13 mouse cellular contexts compared by ENCODE assay signal in genomic region chr3:127843324-127843940, GRCm38 (mm10). TPM values are rescaled to one million over a fixed set of nuclear protein-coding genes. Genes with fewer than 3 reads are reported as not detected.
DNase-seq lines count a peak whose midpoint lies in the region; ATAC-seq and TF ChIP-seq lines count a peak whose summit lies in the region.
"Had no signal": no experiment of that assay in that cellular context is flagged by ENCODE, and none has a peak within 500 bp of the region (broad histone marks: within the 10 kb centered on the region; RNA-seq: fewer than 3 reads in every experiment).

No protein-coding gene starts in this region.

- H3K4me1 ChIP-seq in MEL (ENCODE audit: control insufficient read depth in 1 of 2, insufficient read depth in 2 of 2, low read length in 2 of 2), result peaks cover 3 to 15% of the 10 kb centered on the region in 2 experiments
- H3K4me1 ChIP-seq in liver, embryonic 12.5 days, result peaks cover 29% of the 10 kb centered on the region
- no peaks in the 10 kb centered on the region for H3K4me1 ChIP-seq in lung, postnatal 0 days (ENCODE audit: insufficient read depth, low read depth, low read length)

- no peak overlapping the region for H3K27ac ChIP-seq in MEL (ENCODE audit: control insufficient read depth, low read depth, low read length)
- H3K27ac ChIP-seq in liver, embryonic 12.5 days, result no peak overlapping the region
- no peak overlapping the region for H3K27ac ChIP-seq in lung, postnatal 0 days (ENCODE audit: low read length)
- H3K27ac ChIP-seq: hindbrain, postnatal 0 days; kidney, postnatal 0 days had no signal

- peaks cover 0 to 18% of the 10 kb centered on the region in 2 experiments; a peak in 2 of 4 replicates for H3K36me3 ChIP-seq in MEL (ENCODE audit: control insufficient read depth in 1 of 2, insufficient read depth in 2 of 2, low read length in 2 of 2)
- no peaks in the 10 kb centered on the region for H3K36me3 ChIP-seq in liver, embryonic 12.5 days
- H3K36me3 ChIP-seq in lung, postnatal 0 days (ENCODE audit: insufficient read depth, low read length), result no peaks in the 10 kb centered on the region

- no peak overlapping the region for H3K4me2 ChIP-seq in liver, embryonic 12.5 days
- H3K4me2 ChIP-seq in lung, postnatal 0 days (replicated peaks; ENCODE audit: low read depth, low read length), result no peak overlapping the region

- H3K9me3 ChIP-seq in MEL (replicated peaks; ENCODE audit: insufficient read depth, low read length), result no peaks in the 10 kb centered on the region
- H3K9me3 ChIP-seq in liver, embryonic 12.5 days (replicated peaks), result no peaks in the 10 kb centered on the region
- H3K9me3 ChIP-seq in lung, postnatal 0 days (ENCODE audit: low read length), result no peaks in the 10 kb centered on the region

- DNase-seq in MEL (ENCODE audit: low read depth, low spot score), result peak; percentile 52
- DNase-seq in c-Kit-positive CD71-positive TER-119-negative erythroid progenitor cells, embryonic 14.5 days (ENCODE audit: low read depth), result peak; percentile 68
- peak; percentile 70 for DNase-seq in lung, postnatal 0 days (ENCODE audit: low spot score)
- DNase-seq in frontal cortex, postnatal 36 days (ENCODE audit: low spot score in 2 of 2), result no peak
- no peak for DNase-seq in cerebellum, adult 9-10 months
- no peak for DNase-seq in spleen, adult 12 weeks (ENCODE audit: low spot score)
- DNase-seq: cerebellum, adult 9-11 months; heart, postnatal 36 days; left cerebral cortex, postnatal 4 days; spleen, adult 18-20 months had no signal

- no peak for TF ChIP-seq POLR2A in MEL (IDR thresholded peaks at IDR 0.05; ENCODE audit: control insufficient read depth in 1 of 2, insufficient read depth in 1 of 2, low read depth in 1 of 2, low read length in 2 of 2, poor library complexity in 1 of 2)

- no peaks in the 10 kb centered on the region for H3K79me2 ChIP-seq in MEL (ENCODE audit: control insufficient read depth, insufficient read depth, low read length, poor library complexity)

- TF ChIP-seq EP300 in MEL (IDR thresholded peaks at IDR 0.05; ENCODE audit: low read depth in 1 of 2, low read length in 2 of 2), result no peak
- TF ChIP-seq EP300 in lung, postnatal 0 days (IDR thresholded peaks at IDR 0.05), result no peak

- 57% methylated on average over 2 of the region's 2 CpGs for WGBS in liver, embryonic 12.5 days (ENCODE audit: insufficient replicate concordance)
- WGBS in lung, postnatal 0 days, result 40% methylated on average over 2 of the region's 2 CpGs

- no peak for TF ChIP-seq CTCF in MEL (IDR thresholded peaks at IDR 0.05 in 2 of 3, conservative IDR thresholded peaks at IDR 0.05 in 1 of 3; ENCODE audit: control insufficient read depth in 1 of 3, insufficient read depth in 1 of 3, low read depth in 2 of 3, low read length in 3 of 3, poor library complexity in 1 of 3, severe bottlenecking in 1 of 3)
- no peak for TF ChIP-seq CTCF in lung, postnatal 0 days (IDR thresholded peaks at IDR 0.05)

- H3K4me3 ChIP-seq in MEL (ENCODE audit: control insufficient read depth in 1 of 2, insufficient read depth in 1 of 2, low read depth in 2 of 2, low read length in 2 of 2), result no peak overlapping the region
- H3K4me3 ChIP-seq in liver, embryonic 12.5 days, result no peak overlapping the region
- no peak overlapping the region for H3K4me3 ChIP-seq in lung, postnatal 0 days (ENCODE audit: low read depth, low read length)

- H3K27me3 ChIP-seq in MEL (ENCODE audit: control insufficient read depth in 1 of 2, insufficient read depth in 2 of 2, low read length in 2 of 2), result no peaks in the 10 kb centered on the region
- peaks cover 13% of the 10 kb centered on the region for H3K27me3 ChIP-seq in liver, embryonic 12.5 days (replicated peaks)
- H3K27me3 ChIP-seq in lung, postnatal 0 days (replicated peaks; ENCODE audit: insufficient read depth, low read length), result no peaks in the 10 kb centered on the region

- TF ChIP-seq RAD21 in MEL (IDR thresholded peaks at IDR 0.05; ENCODE audit: low read depth, low read length), result no peak

- H3K9ac ChIP-seq in MEL (ENCODE audit: control insufficient read depth, low read depth, low read length, poor library complexity, severe bottlenecking), result no peak overlapping the region
- H3K9ac ChIP-seq in liver, embryonic 12.5 days, result no peak overlapping the region
- H3K9ac ChIP-seq in lung, postnatal 0 days (replicated peaks; ENCODE audit: low read depth), result no peak overlapping the region

- peak; percentile 74 for ATAC-seq in liver, embryonic 12.5 days
- peak; percentile 90 for ATAC-seq in lung, postnatal 0 days
- ATAC-seq: hindbrain, postnatal 0 days had no signal

TF ChIP-seq in MEL, 35 proteins besides CTCF, POLR2A, EP300 and RAD21:
- no peak for TF ChIP-seq ZKSCAN1 (IDR thresholded peaks at IDR 0.05; ENCODE audit: low read depth, low read length)
- TF ChIP-seq MAX (IDR thresholded peaks at IDR 0.05; ENCODE audit: low read length), result no peak
- no peak for TF ChIP-seq GABPA (IDR thresholded peaks at IDR 0.05; ENCODE audit: low read depth, low read length)
- no peak for TF ChIP-seq POLR2AphosphoS2 (IDR thresholded peaks at IDR 0.05; ENCODE audit: low read length)
- no peak for TF ChIP-seq ETS1 (IDR thresholded peaks at IDR 0.05; ENCODE audit: low read depth, low read length)
- no peak for TF ChIP-seq USF2 (IDR thresholded peaks at IDR 0.05; ENCODE audit: borderline replicate concordance in 1 of 2, insufficient read depth in 1 of 2, low read depth in 1 of 2, low read length in 2 of 2)
- TF ChIP-seq MAFK (IDR thresholded peaks at IDR 0.05; ENCODE audit: borderline replicate concordance, low read depth, low read length), result no peak
- no peak for TF ChIP-seq CHD2 (IDR thresholded peaks at IDR 0.05; ENCODE audit: low read length)
- TF ChIP-seq KAT2A (conservative IDR thresholded peaks at IDR 0.05; ENCODE audit: low read depth, low read length), result no peak
- TF ChIP-seq ELF1 (IDR thresholded peaks at IDR 0.05; ENCODE audit: low read depth, low read length), result no peak
- no peak for TF ChIP-seq CHD1 (IDR thresholded peaks at IDR 0.05; ENCODE audit: low read depth, low read length)
- no peak for TF ChIP-seq HCFC1 (IDR thresholded peaks at IDR 0.05; ENCODE audit: low read depth, low read length)
- no peak for TF ChIP-seq POLR2AphosphoS5 (IDR thresholded peaks at IDR 0.05; ENCODE audit: borderline replicate concordance, low read depth, low read length)

RNA-seq across cellular contexts. Expression of gene Ap1ar, which starts 6.1 kb away (rescaled TPM):
- total RNA-seq in MEL (2012; rRNA removed), result 52.4 and 65.0 TPM in 2 replicates
- 100 to 1,000 TPM in 1 of 2 experiments, not detected in 1; 107 TPM for polyA plus RNA-seq in MEL (2012; ENCODE audit: insufficient read depth in 1 of 2, insufficient read length in 2 of 2, low read depth in 1 of 2, low replicate concordance in 2 of 2, missing spikeins in 1 of 2)
- polyA plus RNA-seq in liver, embryonic 12.5 days (2016; fragmentation: Nextera tagmentation; extraction: Ambion mirVana), result 37.3 and 39.3 TPM in 2 replicates
- 24.7 and 25.7 TPM in 2 replicates for polyA plus RNA-seq in lung, postnatal 0 days (2015; fragmentation: Nextera tagmentation; extraction: Ambion mirVana)

RNA-seq across cellular contexts. Expression of gene Fam241a, which starts 52.7 kb away (rescaled TPM):
- total RNA-seq in MEL (2012; rRNA removed), result 22.2 and 30.2 TPM in 2 replicates
- 10 to 100 TPM in 1 of 2 experiments, not detected in 1; 32.0 TPM for polyA plus RNA-seq in MEL (2012; ENCODE audit: insufficient read depth in 1 of 2, insufficient read length in 2 of 2, low read depth in 1 of 2, low replicate concordance in 2 of 2, missing spikeins in 1 of 2)
- 61.8 and 62.3 TPM in 2 replicates for polyA plus RNA-seq in liver, embryonic 12.5 days (2016; fragmentation: Nextera tagmentation; extraction: Ambion mirVana)
- polyA plus RNA-seq in lung, postnatal 0 days (2015; fragmentation: Nextera tagmentation; extraction: Ambion mirVana), result 22.5 and 23.1 TPM in 2 replicates

RNA-seq across cellular contexts. Expression of gene Tifa, which starts 53.8 kb away (rescaled TPM):
- 1.4 and 1.7 TPM in 2 replicates for total RNA-seq in MEL (2012; rRNA removed)
- 1 to 10 TPM in 1 of 2 experiments, not detected in 1; 3.0 TPM for polyA plus RNA-seq in MEL (2012; ENCODE audit: insufficient read depth in 1 of 2, insufficient read length in 2 of 2, low read depth in 1 of 2, low replicate concordance in 2 of 2, missing spikeins in 1 of 2)
- polyA plus RNA-seq in liver, embryonic 12.5 days (2016; fragmentation: Nextera tagmentation; extraction: Ambion mirVana), result 12.8 and 13.7 TPM in 2 replicates
- 6.3 and 7.1 TPM in 2 replicates for polyA plus RNA-seq in lung, postnatal 0 days (2015; fragmentation: Nextera tagmentation; extraction: Ambion mirVana)

Comparison
In these comparisons a context has a peak if more than half of its experiments do, and no peak if none do; other contexts are left out.
1. DNase-seq: peak in MEL (single experiment), c-Kit-positive CD71-positive TER-119-negative erythroid progenitor cells, embryonic 14.5 days (single experiment) and lung, postnatal 0 days (single experiment); none in frontal cortex, postnatal 36 days (0 of 2), cerebellum, adult 9-10 months (single experiment) and spleen, adult 12 weeks (single experiment).